Mouse (Mus musculus): ENCODE results near the gene Nr5a1.

GRCm38 (mm10) chr2:38717436-38717835 lies 3.1 kb upstream of the Nr5a1 start:
- TF ChIP-seq CTCF (IDR thresholded peaks at IDR 0.05; ENCODE audit: low read depth), result no peak
- TF ChIP-seq EP300 (IDR thresholded peaks at IDR 0.05; ENCODE audit: low read depth), result no peak
